Mouse (Mus musculus) kidney, embryonic 14.5 days (tissue): ENCODE measurements at regions not wholly inside any gene's neighbourhood (a gene's known extent, or its start where the extent isn't known, plus 50 kb on each side); places are given as distances from the start of the nearest gene placed in this dataset.

ENCODE experiments used
- ATAC-seq: fragments of 200-750 bp; cut with Nextera tagmentation; 2 replicates; pipeline ENCODE4 v1.8.0; 2017; ENCODE audit warnings: moderate number of reproducible peaks, mild to moderate bottlenecking, moderate TSS enrichment, moderate library complexity; ENCODE audit not compliant: low FRiP score, low TSS enrichment
- H3K27ac ChIP-seq: fragments of 300-500 bp; sonication (generic); 2 replicates; pipeline ENCODE4 v1.5.1; 2014; ENCODE audit warnings: low read depth, mild to moderate bottlenecking, low read length, moderate library complexity, mixed read lengths
- H3K27me3 ChIP-seq: fragments of 300-500 bp; sonication (generic); 2 replicates; pipeline ENCODE4 v1.6.1; 2014; ENCODE audit warnings: mild to moderate bottlenecking, low read length; ENCODE audit not compliant: control insufficient read depth, insufficient read depth
- H3K36me3 ChIP-seq: fragments of 300-500 bp; sonication (generic); 2 replicates; pipeline ENCODE4 v1.6.1; 2014; ENCODE audit warnings: low read length, mixed read lengths; ENCODE audit not compliant: control insufficient read depth, insufficient read depth
- H3K4me1 ChIP-seq: fragments of 300-500 bp; sonication (generic); 2 replicates; pipeline ENCODE4 v1.6.1; 2014; ENCODE audit warnings: low read length, mixed read lengths; ENCODE audit not compliant: control insufficient read depth, insufficient read depth
- H3K4me2 ChIP-seq: fragments of 300-500 bp; sonication (generic); replicated peaks from 2 replicates; pipeline ENCODE4 v1.6.1; 2014; ENCODE audit warnings: low read depth, mild to moderate bottlenecking, low read length
- H3K4me3 ChIP-seq: fragments of 300-500 bp; sonication (generic); 2 replicates; pipeline ENCODE4 v1.5.1; 2014; ENCODE audit warnings: mild to moderate bottlenecking, low read length
- H3K9ac ChIP-seq: fragments of 300-500 bp; sonication (generic); 2 replicates; pipeline ENCODE4 v1.6.1; 2014; ENCODE audit warnings: low read depth, mild to moderate bottlenecking, low read length, moderate library complexity
- H3K9me3 ChIP-seq: fragments of 300-500 bp; sonication (generic); 2 replicates; pipeline ENCODE4 v1.6.1; 2016; ENCODE audit warnings: low read length; ENCODE audit not compliant: control insufficient read depth
- WGBS: fragments of 180-500 bp; shearing (Covaris S2); extraction: QIAGEN DNeasy Blood & Tissue Kit; methylation state at CpG from one replicate; pipeline ENCODE4 v1.1.7; 2014; 5-methylcytosine and 5-hydroxymethylcytosine counted together

GRCm38 (mm10) chr5:141125870-141126269 lies 115.4 kb upstream of the Sdk1 start:
- 0 out of 2 replicates have a peak, but pooled peaks cover 6% of the 10 kb centered on the region for H3K4me1 ChIP-seq
- H3K27ac ChIP-seq = no peak overlapping the region
- ATAC-seq = no peak
- no peak overlapping the region for H3K4me3 ChIP-seq
- H3K36me3 ChIP-seq = no peaks in the 10 kb centered on the region
- no peak overlapping the region for H3K9ac ChIP-seq
- no peaks in the 10 kb centered on the region for H3K27me3 ChIP-seq
- H3K4me2 ChIP-seq = no peak overlapping the region
- no peaks in the 10 kb centered on the region for H3K9me3 ChIP-seq
- 84% methylated on average over 7 of the region's 7 CpGs for WGBS

- WGBS = 89% methylated on average over 7 of the region's 7 CpGs
- Histone ChIP-seq H3K9ac (no peak overlapping the region), H3K4me3 (no peak overlapping the region), H3K27ac (no peak overlapping the region), H3K4me1 (peaks cover 7% of the 10 kb centered on the region; the same call in 1 of the 2 replicates), H3K36me3 (no peaks in the 10 kb centered on the region), H3K9me3 (no peaks in the 10 kb centered on the region), H3K4me2 (no peak overlapping the region), H3K27me3 (no peaks in the 10 kb centered on the region)
- ATAC-seq = no peak
Measured at GRCm38 (mm10) chr5:141126536-141126935, 114.8 kb upstream of the Sdk1 start.

- Histone ChIP-seq H3K9me3 (no peaks in the 10 kb centered on the region), H3K36me3 (no peaks in the 10 kb centered on the region), H3K4me2 (no peak overlapping the region), H3K27me3 (no peaks in the 10 kb centered on the region), H3K4me3 (no peak overlapping the region), H3K9ac (no peak overlapping the region), H3K4me1 (peaks cover 24% of the 10 kb centered on the region), H3K27ac (no peak overlapping the region)
- no peak for ATAC-seq
- WGBS = 83% methylated on average over 1 of the region's 1 CpGs
Measured at GRCm38 (mm10) chr5:141131036-141131435, 110.3 kb upstream of the Sdk1 start.

GRCm38 (mm10) chr5:141131906-141132305 lies 109.4 kb upstream of the Sdk1 start:
- Histone ChIP-seq H3K9me3 (no peaks in the 10 kb centered on the region), H3K4me2 (no peak overlapping the region), H3K27ac (no peak overlapping the region), H3K27me3 (no peaks in the 10 kb centered on the region), H3K36me3 (no peaks in the 10 kb centered on the region), H3K9ac (no peak overlapping the region), H3K4me3 (no peak overlapping the region), H3K4me1 (peaks cover 26% of the 10 kb centered on the region)
- 21% methylated on average over 9 of the region's 9 CpGs for WGBS
- ATAC-seq = no peak

- Histone ChIP-seq H3K4me1 (peaks cover 32% of the 10 kb centered on the region), H3K4me2 (no peak overlapping the region), H3K36me3 (no peaks in the 10 kb centered on the region), H3K9me3 (no peaks in the 10 kb centered on the region), H3K27ac (no peak overlapping the region), H3K9ac (no peak overlapping the region), H3K4me3 (no peak overlapping the region), H3K27me3 (no peaks in the 10 kb centered on the region)
- 23% methylated on average over 4 of the region's 4 CpGs for WGBS
- ATAC-seq = peak; percentile 68
Measured at GRCm38 (mm10) chr5:141136239-141136638, 105.1 kb upstream of the Sdk1 start.

- no peak for ATAC-seq
- WGBS = 88% methylated on average over 3 of the region's 3 CpGs
Measured at GRCm38 (mm10) chr5:141137716-141138115, 103.6 kb upstream of the Sdk1 start.

GRCm38 (mm10) chr5:141138771-141139360 lies 102.4 kb upstream of the Sdk1 start:
- Histone ChIP-seq H3K4me3 (no peak overlapping the region), H3K4me1 (peaks cover 23% of the 10 kb centered on the region), H3K4me2 (no peak overlapping the region; the same call in 1 of the 2 replicates), H3K9me3 (no peaks in the 10 kb centered on the region), H3K27me3 (no peaks in the 10 kb centered on the region), H3K9ac (no peak overlapping the region), H3K36me3 (no peaks in the 10 kb centered on the region), H3K27ac (no peak overlapping the region)
- no peak for ATAC-seq
- WGBS = 46% methylated on average over 12 of the region's 12 CpGs

More at GRCm38 (mm10) chr5:141137716-141138115, 103.6 kb upstream of the Sdk1 start:
- Histone ChIP-seq H3K4me2 (no peak overlapping the region), H3K4me1 (peaks cover 23% of the 10 kb centered on the region), H3K27ac (peak overlapping the region; percentile 7; the same call in 1 of the 2 replicates), H3K36me3 (no peaks in the 10 kb centered on the region), H3K9me3 (no peaks in the 10 kb centered on the region), H3K27me3 (no peaks in the 10 kb centered on the region), H3K4me3 (no peak overlapping the region), H3K9ac (no peak overlapping the region)

- Histone ChIP-seq H3K9ac (no peak overlapping the region), H3K4me1 (peaks cover 23% of the 10 kb centered on the region), H3K27me3 (no peaks in the 10 kb centered on the region), H3K9me3 (no peaks in the 10 kb centered on the region), H3K36me3 (no peaks in the 10 kb centered on the region), H3K4me2 (no peak overlapping the region; the same call in 1 of the 2 replicates), H3K4me3 (no peak overlapping the region), H3K27ac (peak overlapping the region; percentile 11; the same call in 1 of the 2 replicates)
- ATAC-seq = no peak
- WGBS = 33% methylated on average over 14 of the region's 14 CpGs
Measured at GRCm38 (mm10) chr5:141139361-141139912, 101.9 kb upstream of the Sdk1 start.

GRCm38 (mm10) chr5:141160391-141160790 lies 80.9 kb upstream of the Sdk1 start:
- no peak overlapping the region for H3K4me3 ChIP-seq
- H3K27ac ChIP-seq = no peak overlapping the region
- no peak overlapping the region for H3K9ac ChIP-seq
- ATAC-seq = no peak
- H3K36me3 ChIP-seq = no peaks in the 10 kb centered on the region
- H3K27me3 ChIP-seq = no peaks in the 10 kb centered on the region
- no peak overlapping the region for H3K4me2 ChIP-seq
- H3K9me3 ChIP-seq = no peaks in the 10 kb centered on the region
- WGBS = 86% methylated on average over 8 of the region's 8 CpGs
- no peaks in the 10 kb centered on the region for H3K4me1 ChIP-seq
